Mouse (Mus musculus) layer of hippocampus, adult 2 months (tissue): ENCODE measurements around the gene Efna2. TPM values are rescaled to one million over a fixed set of nuclear protein-coding genes. Genes with fewer than 3 reads are reported as not detected.

Source experiments
- DNase-seq, 2 experiments: peaks; one replicate each; pipeline ENCODE4 v3.0.0; 2022; ENCODE audit warnings: low spot score in 2 of 2
- H3K27ac ChIP-seq: fragments of 200-600 bp; 2 replicates; pipeline ENCODE4 v1.8.1; 2022
- H3K4me3 ChIP-seq: fragments of 200-600 bp; 2 replicates; pipeline ENCODE4 v1.8.1; 2022; ENCODE audit warnings: mild to moderate bottlenecking
- CTCF ChIP-seq: fragments of 200-600 bp; conservative IDR thresholded peaks from 2 replicates; pipeline ENCODE4 v1.8.1; 2022; ENCODE audit warnings: antibody characterized with exemption, mild to moderate bottlenecking, moderate library complexity
- total RNA-seq, 2 experiments: library from RNA; stranded (reverse); gene quantifications; 2 replicates each; pipeline ENCODE4 v1.2.3; 2021

Efna2 gene
- total RNA-seq, 2 experiments from 2014 or later, result 7.1 to 9.7 TPM

DNA sequence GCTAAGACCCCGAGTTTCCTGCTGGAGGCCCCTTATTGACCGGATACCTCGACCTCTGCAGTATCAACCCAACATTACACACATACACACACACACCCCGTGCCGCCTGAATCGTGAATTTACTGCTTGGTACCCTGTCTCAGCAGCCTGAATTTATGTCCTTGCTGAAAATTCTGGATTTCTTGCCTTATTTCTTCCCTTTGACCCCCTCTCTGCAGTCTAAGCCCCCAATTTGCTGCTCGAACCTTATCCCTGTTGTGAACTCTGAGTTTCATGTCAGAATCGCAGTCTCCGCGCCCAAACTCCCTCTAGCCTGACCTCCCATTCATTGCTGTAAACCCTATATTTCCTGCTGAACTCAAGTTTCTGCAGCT, 47.9 kb downstream of the Efna2 start:
- Histone ChIP-seq H3K27ac (peak overlapping the region; percentile 98), H3K4me3 (peak overlapping the region; percentile 79)
- no peak for TF ChIP-seq CTCF
- no peak for DNase-seq

DNA sequence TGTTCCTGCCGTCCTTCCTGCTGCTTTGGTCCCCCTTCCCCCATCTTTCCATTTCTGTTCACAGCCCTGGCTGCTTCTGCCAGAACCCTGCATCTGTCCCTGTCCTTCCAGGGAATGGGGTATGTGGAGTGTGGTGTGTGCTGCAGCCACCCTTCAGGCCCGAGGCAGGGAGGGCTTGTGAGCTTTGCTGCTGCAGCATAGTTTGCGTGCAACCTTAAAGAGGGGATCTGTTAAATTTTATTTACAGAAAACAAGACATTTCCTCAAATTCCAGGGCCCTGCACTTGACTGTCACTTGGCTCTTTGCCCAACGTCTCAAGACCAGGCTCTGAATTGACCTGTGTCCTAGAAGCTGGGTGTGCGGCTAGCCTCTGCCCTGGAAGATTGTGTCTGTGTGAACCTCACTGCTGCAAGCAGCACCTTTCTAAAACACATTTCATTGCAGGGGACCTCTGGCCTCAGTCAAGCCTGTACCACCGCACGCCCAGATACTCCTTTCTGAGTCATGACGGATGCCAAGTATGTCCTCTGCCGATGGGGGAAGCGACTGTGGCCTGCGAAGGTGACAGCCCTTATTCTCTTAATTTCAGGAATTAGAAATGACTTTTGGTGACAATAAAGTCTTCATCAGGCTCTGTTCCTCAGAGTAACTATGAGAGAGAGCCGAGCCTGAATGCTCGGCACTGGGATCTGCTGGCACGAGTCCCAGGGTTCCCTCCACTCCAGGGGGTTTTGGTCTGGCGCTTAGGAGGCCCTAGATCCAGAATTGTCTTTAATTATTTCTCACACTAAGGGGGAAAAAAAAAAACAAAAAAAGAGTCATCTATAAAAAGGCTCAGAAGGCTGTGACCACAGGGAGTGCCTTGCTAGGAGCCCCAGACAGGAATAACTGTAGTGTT, 48.8 kb downstream of the Efna2 start:
- no peak for TF ChIP-seq CTCF
- no peak for DNase-seq
- Histone ChIP-seq H3K27ac (peak overlapping the region; percentile 98), H3K4me3 (peak overlapping the region; percentile 79)

DNA sequence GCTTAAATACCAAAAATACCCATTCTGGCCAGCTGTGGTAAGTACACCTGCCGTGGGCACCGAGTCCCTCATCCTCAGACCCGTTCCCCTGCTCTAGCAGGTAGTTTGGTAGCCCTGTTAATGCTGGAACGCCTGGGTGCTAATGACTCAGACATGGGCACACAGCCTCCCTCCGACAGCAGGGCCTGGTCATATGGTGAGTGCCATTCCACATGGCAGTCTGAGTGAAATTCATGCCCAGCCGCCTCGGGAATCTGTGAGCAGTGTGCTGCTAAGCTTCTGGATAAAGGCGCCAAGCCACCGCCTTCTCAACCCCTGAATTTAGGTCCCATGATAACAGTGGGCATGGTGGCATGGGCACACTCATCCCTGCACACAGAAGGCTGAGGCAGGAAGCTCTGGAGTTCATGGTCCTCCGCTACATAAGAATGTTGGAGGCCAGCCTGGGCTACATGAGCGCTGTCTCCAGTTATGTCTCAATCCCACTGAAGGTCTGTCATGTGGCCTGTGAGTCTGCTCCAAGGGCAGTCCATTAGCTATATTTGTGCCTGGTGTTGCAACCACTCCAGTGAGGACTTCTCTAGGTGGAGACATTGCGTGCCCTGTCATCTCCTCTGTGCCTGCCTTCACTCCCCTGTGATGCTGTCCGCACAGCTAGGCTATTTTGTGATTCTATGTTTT, 57.0 kb downstream of the Efna2 start:
- DNase-seq, result no peak
- Histone ChIP-seq H3K27ac (peak overlapping the region; percentile 1; the same call in 1 of the 2 replicates), H3K4me3 (no peak overlapping the region)
- TF ChIP-seq CTCF, result no peak

DNA sequence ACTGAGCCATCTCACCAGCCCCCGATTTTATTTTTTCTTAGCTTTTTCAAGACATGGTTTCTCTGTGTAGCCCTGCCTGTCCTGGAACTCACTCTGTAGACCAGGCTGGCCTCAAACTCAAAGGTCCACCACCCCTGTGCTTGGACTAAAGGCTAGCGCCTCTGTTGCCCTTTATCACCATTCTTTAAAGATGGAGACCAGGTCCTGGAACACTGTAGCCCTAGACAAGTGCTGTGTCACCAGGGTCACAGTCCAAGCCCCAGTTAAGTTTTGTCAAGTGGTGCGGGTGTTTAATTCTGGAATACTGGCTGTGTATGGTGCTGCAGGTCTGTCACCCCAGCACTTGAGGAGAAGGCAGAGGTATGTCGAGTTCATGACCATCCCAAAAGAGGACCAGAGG, 57.7 kb downstream of the Efna2 start:
- DNase-seq, result no peak
- no peak for TF ChIP-seq CTCF

DNA sequence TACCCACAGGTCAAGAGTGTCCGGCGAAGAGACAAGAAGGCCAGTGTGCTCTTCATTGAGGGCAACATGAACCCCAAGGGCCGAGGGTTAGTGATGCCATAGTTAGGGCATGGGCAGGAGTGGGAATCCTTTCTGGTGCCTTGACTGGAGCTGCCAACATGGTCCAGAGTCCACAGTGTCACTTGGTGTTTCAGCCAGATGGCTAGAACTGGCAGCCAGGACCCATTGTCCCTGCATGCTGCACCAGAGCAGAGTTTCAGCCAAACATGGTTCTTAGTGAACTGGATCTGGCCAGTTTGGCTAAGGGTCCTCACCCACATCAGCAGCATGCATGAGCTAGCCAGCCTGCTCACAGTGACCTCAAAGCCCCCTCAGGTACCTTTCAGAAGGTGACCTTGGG, 59.0 kb downstream of the Efna2 start:
- no peak overlapping the region for H3K4me3 ChIP-seq
- DNase-seq, result no peak
- TF ChIP-seq CTCF, result no peak
- H3K27ac ChIP-seq, result no peak overlapping the region

More for the DNA sequence above, 57.7 kb downstream of the Efna2 start:
- Histone ChIP-seq H3K4me3 (no peak overlapping the region), H3K27ac (no peak overlapping the region)

Other genes with a start within 250 kb of the Efna2 start
- 10 to 100 TPM; 44.8 to 47.0 TPM for gene Wdr18, start 219.3 kb upstream of the Efna2 start, total RNA-seq
- under 1 TPM in 1 of 2 experiments, not detected in 1; 0.15 TPM for gene Grin3b, start 208.8 kb upstream of the Efna2 start, total RNA-seq
- gene Tmem259, start 195.2 kb upstream of the Efna2 start, total RNA-seq, result 100 to 1,000 TPM; 124 TPM
- 1 to 10 TPM; 5.4 to 5.6 TPM for gene Cnn2, start 190.9 kb upstream of the Efna2 start, total RNA-seq
- 10 to 100 TPM; 10.7 to 11.0 TPM for gene Abca7, start 183.0 kb upstream of the Efna2 start, total RNA-seq
- gene Arhgap45, start 162.8 kb upstream of the Efna2 start, total RNA-seq, result 1 to 10 TPM; 3.7 to 4.4 TPM
- 10 to 100 TPM; 77.8 to 79.1 TPM for gene Polr2e, start 139.7 kb upstream of the Efna2 start, total RNA-seq
- 100 to 1,000 TPM; 440 to 464 TPM for gene Gpx4, start 132.3 kb upstream of the Efna2 start, total RNA-seq
- gene Sbno2, start 73.9 kb upstream of the Efna2 start, total RNA-seq, result 10 to 100 TPM; 22.4 to 23.4 TPM
- 10 to 100 TPM; 96.8 to 97.7 TPM for gene Stk11, start 63.7 kb upstream of the Efna2 start, total RNA-seq
- gene Atp5d, start 40.9 kb upstream of the Efna2 start, total RNA-seq, result 100 to 1,000 TPM; 332 to 344 TPM
- 100 to 1,000 TPM; 331 to 341 TPM for gene Cbarp, start 38.6 kb upstream of the Efna2 start, total RNA-seq
- gene Midn, start 31.2 kb upstream of the Efna2 start, total RNA-seq, result 10 to 100 TPM; 53.1 to 54.5 TPM
- gene Cirbp, start 13.5 kb upstream of the Efna2 start, total RNA-seq, result 100 to 1,000 TPM in 1 of 2 experiments, 10 to 100 TPM in 1; 88.3 to 103 TPM
- gene 1600002K03Rik, start 6.5 kb upstream of the Efna2 start, total RNA-seq, result 1 to 10 TPM; 7.0 to 7.4 TPM
- gene Mum1, start 47.0 kb downstream of the Efna2 start, total RNA-seq, result 10 to 100 TPM; 41.4 to 49.6 TPM
- 100 to 1,000 TPM; 201 to 210 TPM for gene Ndufs7, start 69.6 kb downstream of the Efna2 start, total RNA-seq
- gene Gamt, start 81.5 kb downstream of the Efna2 start, total RNA-seq, result 10 to 100 TPM; 29.8 to 33.1 TPM
- gene Dazap1, start 82.0 kb downstream of the Efna2 start, total RNA-seq, result 10 to 100 TPM; 91.2 to 95.4 TPM
- gene Rps15, start 113.0 kb downstream of the Efna2 start, total RNA-seq, result 100 to 1,000 TPM; 926 to 932 TPM
- 100 to 1,000 TPM in 1 of 2 experiments, 10 to 100 TPM in 1; 98.3 to 110 TPM for gene Apc2, start 116.5 kb downstream of the Efna2 start, total RNA-seq
- 10 to 100 TPM; 23.5 to 25.7 TPM for gene 2310011J03Rik, start 141.1 kb downstream of the Efna2 start, total RNA-seq
- 1 to 10 TPM; 2.8 to 3.2 TPM for gene Pcsk4, start 150.0 kb downstream of the Efna2 start, total RNA-seq
- gene Reep6, start 150.5 kb downstream of the Efna2 start, total RNA-seq, result 10 to 100 TPM in 1 of 2 experiments, 1 to 10 TPM in 1; 9.6 to 11.0 TPM
- gene Adamtsl5, start 168.9 kb downstream of the Efna2 start, total RNA-seq, result 1 to 10 TPM; 4.7 to 7.2 TPM
- gene Plk5, start 177.0 kb downstream of the Efna2 start, total RNA-seq, result 10 to 100 TPM; 33.4 to 36.6 TPM
- gene Mex3d, start 208.2 kb downstream of the Efna2 start, total RNA-seq, result 10 to 100 TPM; 15.5 to 17.1 TPM
- 100 to 1,000 TPM; 147 to 149 TPM for gene Mbd3, start 220.1 kb downstream of the Efna2 start, total RNA-seq
- gene Uqcr11, start 227.3 kb downstream of the Efna2 start, total RNA-seq, result 100 to 1,000 TPM; 404 to 413 TPM